Mouse (Mus musculus): ENCODE results near the gene D6Wsu163e.

DNA sequence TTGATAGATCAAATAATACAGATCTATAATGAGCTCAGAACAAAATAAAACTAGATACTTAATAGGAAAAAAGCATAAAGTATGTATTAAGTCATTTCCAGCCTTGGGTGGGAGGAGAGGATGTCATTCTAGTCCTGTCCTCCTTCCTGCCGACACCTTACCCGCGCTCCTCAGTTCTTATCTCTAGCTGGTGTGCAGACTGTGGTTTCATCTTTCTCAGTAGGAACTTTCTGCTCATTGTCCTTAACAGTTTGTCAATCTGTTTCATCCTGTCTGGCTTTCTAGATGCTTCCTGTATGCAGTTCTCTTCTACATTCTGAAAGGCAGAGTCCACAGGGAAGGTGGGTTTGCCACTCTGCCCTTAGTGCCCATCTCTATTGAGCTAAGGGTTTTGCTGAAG lies 55.7 kb downstream of the D6Wsu163e start:
- no peak for TF ChIP-seq CTCF (conservative IDR thresholded peaks at IDR 0.05; ENCODE audit: insufficient read depth, insufficient read length, low read depth, low read length)
- no peak for TF ChIP-seq POLR2A (IDR thresholded peaks at IDR 0.05; ENCODE audit: low read depth, low read length)

Data from kidney, adult 2 months (tissue).